Mouse (Mus musculus) small intestine, adult 2 months (tissue): ENCODE results near the gene Abcg5.

Experiments used
- CTCF ChIP-seq: fragments of 200-500 bp; IDR thresholded peaks from 2 replicates; pipeline ENCODE4 v1.5.1; 2012; ENCODE audit warnings: low read depth, mild to moderate bottlenecking, control low read depth, inconsistent platforms, low read length, moderate library complexity, mixed read lengths; ENCODE audit not compliant: insufficient replicate concordance, insufficient read length; ENCODE audit errors: extremely low read depth
- POLR2A ChIP-seq: fragments of 200-500 bp; IDR thresholded peaks from 2 replicates; pipeline ENCODE4 v1.6.1; 2012; ENCODE audit warnings: low read depth, mild to moderate bottlenecking, control low read depth, inconsistent platforms, low read length, moderate library complexity

DNA sequence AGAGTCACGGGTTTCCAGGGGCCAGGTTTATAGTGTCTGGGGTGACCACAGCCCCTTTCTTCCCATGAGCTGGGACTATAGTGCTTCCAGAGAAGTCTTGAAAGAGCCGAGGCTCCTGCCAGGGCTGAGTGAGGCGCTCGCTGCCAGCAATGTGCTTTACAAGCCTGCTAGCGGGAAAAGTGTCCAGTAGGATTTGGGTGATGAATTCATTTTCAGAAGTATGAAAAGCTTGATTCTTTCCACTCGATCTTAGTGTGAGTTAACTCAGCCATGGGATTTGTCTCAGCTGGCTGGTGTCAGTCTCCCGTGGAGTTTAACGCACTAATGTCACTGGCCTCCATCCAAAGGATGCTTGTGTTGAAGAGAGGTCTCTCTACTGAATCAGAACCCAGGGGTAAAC lies 46.5 kb downstream of the Abcg5 start:
- no peak for TF ChIP-seq CTCF
- no peak for TF ChIP-seq POLR2A
